Mouse (Mus musculus): Measurements from ENCODE around the gene Dok1.

The Dok1 gene

GRCm38 (mm10) chr6:83033249-83034185 is at the start of gene Dok1, which contains the start of gene Loxl3:
Gene Dok1, minus strand, starts transcription at chr6:83033471.
Gene Loxl3, plus strand, starts transcription at chr6:83034173.
- DNase-seq (ENCODE audit: low spot score) = peak; percentile 52

DNA sequence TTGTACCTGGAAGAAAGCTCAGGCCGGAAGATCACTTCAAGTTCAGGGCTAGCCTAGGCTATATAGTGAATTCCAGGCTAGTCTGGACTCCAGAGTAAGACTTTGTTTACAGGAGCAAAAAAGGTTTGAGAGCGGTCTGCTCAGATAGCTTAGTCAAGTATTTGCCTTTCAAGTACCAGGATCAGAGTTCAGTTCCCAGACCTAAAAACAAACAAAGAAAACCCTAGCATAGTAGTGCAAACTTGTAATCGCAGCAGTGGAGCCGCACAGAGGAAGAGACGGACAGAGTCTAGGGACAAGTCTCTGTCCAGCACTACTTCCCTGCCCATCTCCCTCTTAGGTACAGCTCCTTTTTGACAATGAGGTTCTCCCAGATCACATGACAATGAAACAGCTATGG is 46.9 kb upstream of the Dok1 start:
- no peak for DNase-seq (ENCODE audit: low spot score)

- peak; percentile 96 for DNase-seq (ENCODE audit: low spot score)
These were observed 45.1 kb upstream of the Dok1 start for GRCm38 (mm10) chr6:83078324-83078858.

DNA sequence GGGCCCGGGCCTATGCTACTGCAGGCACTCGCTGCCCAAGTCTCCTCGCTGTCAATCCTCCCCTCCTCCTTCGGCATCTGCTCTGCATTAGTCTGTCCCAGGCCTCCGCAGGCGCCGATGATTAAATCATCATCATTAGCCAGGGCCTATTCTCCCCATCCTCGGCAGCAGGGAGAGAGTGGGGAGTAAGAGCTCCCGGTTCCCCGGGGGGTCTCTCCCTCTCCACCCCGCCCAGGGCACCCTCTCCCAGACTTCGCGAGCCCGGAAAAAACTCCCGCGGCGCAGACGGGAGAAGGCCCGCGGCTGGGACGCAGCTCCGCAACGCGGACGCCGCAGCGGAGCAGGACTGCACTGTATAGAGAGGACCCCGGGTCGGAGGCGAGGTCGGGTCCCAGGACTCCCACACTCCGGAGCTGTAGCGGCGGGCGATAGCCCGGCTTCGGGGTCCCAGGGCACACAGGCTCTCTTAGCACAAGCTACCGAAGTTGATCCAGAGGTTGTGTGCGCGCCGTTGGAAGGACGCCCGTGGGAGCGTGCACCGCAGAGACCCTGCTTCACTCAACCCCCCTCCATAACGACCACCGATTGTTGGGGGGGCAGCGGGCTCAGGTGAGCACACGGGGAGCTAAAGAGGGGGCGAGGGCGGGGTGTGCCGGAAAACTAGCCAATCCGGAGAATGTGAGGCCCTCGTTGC is 44.5 kb upstream of the Dok1 start, which contains the start of gene Pcgf1:
Gene Pcgf1, plus strand, starts transcription at position 240 of the 694 bp plus-strand sequence.
- DNase-seq (ENCODE audit: low spot score) = no peak

GRCm38 (mm10) chr6:83074979-83075378 is 41.7 kb upstream of the Dok1 start:
- no peak for DNase-seq (ENCODE audit: low spot score)

DNA sequence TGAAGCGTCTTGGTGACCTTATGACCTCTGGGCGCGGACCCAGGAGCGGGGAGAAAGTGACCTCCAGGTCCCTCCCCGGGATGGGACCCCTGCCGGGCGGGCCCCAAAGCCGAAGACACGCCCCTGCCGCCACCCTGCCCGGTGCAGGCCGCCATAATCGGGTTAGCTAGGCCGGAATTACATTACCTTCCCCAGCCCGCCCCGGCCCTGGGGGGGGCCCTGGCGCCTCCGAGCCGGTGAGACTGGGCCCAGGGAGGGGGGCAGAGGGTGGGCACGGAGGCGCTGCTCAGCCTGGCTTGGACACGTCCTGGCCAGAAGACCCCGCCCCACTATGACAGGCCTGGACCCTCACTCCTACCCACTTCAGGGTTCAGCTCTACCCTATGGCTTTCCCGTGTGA is 37.9 kb upstream of the Dok1 start:
- no peak for DNase-seq (ENCODE audit: low spot score)

- no peak for DNase-seq (ENCODE audit: low spot score)
These were observed 37.3 kb upstream of the Dok1 start for GRCm38 (mm10) chr6:83070311-83071219.

DNA sequence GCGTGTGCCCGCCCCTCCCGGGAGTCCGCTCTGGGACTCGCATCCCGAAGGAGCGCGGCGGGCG is 36.8 kb upstream of the Dok1 start, which contains the start of gene Tlx2:
Gene Tlx2, minus strand, starts transcription at position 47 of the 64 bp plus-strand sequence.
- DNase-seq (ENCODE audit: low spot score) = no peak

GRCm38 (mm10) chr6:83069488-83070246 is 36.4 kb upstream of the Dok1 start:
- DNase-seq (ENCODE audit: low spot score) = no peak

GRCm38 (mm10) chr6:83068706-83069487 is 35.6 kb upstream of the Dok1 start:
- DNase-seq (ENCODE audit: low spot score) = no peak

DNA sequence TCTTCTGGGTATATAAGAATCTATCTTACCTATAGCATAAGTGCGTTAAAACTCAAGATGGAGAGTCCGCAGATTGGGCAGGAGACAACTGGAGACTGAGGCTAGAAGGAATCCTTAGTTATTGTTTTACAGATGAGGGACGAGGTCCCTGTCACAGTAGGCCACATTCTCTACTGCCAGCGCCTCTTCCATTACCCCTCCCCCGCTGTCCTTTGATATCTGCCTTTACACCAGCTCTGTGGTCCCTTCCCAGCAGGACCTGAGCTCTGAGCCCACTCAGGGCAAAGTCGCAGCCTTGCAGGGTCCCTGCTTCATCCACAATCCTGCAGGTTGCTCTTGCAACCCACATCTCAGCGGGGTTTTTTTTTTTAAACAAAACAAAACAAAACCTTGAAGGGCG is 35.0 kb upstream of the Dok1 start:
- no peak for DNase-seq (ENCODE audit: low spot score)

DNA sequence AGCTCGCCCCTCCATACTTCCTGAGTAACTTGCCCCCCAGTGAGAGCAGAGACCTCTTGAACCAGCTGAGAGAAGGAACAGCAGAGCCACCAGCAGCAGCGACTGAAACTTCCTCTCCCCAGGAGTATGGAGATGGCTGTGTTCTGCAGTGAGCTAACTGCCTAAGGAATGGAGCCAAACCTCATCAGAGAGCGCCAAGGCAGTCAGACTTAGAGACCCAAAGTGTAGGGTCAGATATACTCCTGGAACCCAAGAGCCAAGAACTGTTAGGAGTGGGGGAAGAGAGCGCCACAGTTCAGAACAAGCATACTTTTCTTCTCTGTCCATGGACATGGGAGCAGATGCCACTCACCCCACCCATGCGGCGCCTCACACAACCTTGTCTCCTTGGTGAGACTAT is 33.2 kb upstream of the Dok1 start:
- DNase-seq (ENCODE audit: low spot score) = no peak

DNA sequence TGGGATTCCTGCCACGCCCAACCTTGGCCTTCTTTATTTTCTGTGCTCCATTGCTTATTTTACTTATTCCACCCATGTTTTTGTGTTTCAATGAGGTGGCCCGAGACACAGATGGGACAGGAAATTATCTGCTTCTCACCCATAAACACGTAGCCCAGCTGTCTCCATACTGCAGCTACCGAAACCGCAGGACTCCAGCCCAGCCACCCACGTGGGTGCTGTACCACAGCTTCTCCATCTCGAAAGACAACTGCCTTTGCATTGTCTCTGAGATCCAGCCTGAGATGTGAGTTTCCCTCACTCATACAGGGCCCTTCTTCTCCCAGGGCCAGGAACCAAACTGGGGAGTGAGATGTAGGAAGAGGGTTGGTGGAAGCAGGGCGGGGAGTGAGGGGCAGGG is 32.7 kb upstream of the Dok1 start:
- no peak for DNase-seq (ENCODE audit: low spot score)

DNA sequence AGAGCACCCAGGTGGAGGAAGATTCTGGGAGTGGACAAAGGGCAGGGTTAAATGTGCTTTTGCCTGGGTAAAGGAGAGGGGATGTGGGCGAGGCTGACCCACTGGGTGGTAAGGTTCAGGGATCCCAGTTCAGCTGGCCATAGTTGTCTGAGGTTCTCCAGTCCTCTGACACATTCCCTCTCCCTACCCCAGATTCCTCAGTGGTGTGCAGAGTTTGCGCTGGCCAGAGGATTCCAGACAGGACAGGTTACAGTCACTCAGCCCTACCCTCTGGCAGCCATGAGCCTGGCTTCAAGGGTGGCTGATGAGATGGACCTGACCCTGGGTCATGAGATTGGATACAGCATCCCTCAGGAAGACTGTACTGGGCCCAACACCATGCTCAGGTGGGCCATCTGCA is 25.5 kb upstream of the Dok1 start:
- no peak for DNase-seq (ENCODE audit: low spot score)

DNA sequence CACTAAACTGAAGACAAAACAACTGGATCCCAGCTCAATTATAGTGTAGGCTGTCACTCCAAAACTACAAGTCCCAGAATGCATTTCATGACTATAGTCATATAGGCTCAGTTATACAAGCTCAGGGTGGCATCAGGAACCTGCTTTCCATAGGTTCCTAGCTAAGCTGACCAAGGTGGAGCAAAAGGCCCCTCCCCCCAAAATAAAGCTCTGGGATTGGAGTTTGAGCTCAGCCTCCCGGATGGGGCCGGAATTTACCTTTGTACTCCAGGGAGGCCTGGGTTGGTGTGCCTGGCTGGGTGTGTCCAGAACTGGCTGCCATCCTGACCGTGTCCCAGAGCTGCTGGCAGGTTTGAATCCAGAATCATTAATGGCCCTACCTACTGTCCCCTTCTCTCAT is 24.5 kb upstream of the Dok1 start, which contains the start of gene Dqx1:
Gene Dqx1, plus strand, starts transcription at position 55 of the 400 bp plus-strand sequence.
- DNase-seq (ENCODE audit: low spot score) = no peak

DNA sequence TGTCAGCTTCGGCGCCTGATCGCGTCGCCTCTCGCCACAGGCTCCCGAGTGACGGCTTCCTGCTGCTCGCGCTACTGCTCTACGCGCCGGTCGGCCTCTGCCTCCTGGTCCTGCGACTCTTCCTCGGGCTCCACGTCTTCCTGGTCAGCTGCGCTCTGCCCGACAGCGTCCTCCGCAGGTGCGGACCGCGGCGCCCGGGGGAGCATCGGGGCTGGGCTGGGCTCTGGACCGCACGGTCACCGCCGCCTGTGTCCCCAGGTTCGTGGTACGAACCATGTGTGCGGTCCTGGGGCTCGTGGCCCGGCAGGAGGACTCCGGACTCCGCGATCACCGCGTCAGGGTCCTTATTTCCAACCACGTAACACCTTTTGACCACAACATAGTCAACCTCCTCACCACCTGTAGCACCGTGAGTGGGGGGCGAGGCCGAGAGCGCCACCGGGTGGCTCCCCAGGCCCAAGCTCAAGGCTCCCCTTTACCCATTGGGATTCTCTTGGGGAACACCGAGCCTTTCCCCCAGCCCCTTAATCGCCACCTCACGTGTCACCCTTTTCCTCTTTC is 21.7 kb upstream of the Dok1 start, which contains the start of gene Htra2:
Gene Htra2, minus strand, starts transcription at position 403 of the 561 bp plus-strand sequence.
- DNase-seq (ENCODE audit: low spot score) = no peak

GRCm38 (mm10) chr6:83054074-83054851 is 21.0 kb upstream of the Dok1 start, which contains the start of gene Aup1:
Gene Aup1, plus strand, starts transcription at chr6:83054521.
- DNase-seq (ENCODE audit: low spot score) = peak; percentile 83

DNA sequence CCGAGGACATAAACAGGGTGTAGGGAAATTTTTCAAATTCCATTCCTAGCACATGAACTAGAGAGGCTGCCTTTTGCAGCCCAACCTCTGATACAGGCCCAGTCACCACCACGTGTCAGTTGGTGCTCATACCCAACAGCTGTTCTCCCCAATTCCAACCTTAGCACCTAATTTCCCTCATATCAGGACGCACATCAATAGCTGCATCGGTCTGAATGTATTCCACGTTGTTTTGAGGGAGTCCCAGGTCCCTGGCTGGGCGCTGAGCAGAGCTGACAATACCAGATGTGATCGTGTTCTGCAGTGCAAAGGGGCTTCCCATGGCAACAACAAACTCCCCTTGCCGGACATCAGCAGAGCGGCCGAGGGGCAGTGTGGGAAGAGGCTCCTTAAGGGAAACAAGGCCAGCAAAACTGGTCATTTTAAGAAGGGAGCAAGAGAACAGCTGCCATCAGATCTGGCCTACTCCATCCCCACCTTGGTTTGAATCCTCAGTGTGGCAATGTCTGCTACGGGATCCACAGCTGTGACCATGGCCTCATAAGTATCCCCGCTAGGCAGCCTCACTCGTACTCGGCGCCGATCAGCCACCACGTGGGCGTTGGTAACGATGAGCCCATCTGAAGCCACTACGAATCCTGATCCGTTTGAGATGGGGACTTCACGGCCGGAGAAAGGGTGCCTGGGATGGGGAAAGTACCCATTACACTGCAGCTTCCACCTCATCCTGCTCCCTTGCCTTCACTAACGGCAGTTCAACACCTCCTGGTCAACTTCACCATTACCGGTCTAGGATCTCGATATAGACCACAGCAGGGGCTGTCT is 20.1 kb upstream of the Dok1 start:
- DNase-seq (ENCODE audit: low spot score) = no peak

All from ovary, postnatal 10 days (tissue).